Mouse (Mus musculus): ENCODE data around the gene Gm49510. TPM values are rescaled to one million over a fixed set of nuclear protein-coding genes. Genes with fewer than 3 reads are reported as not detected.

Gene Gm49510
- total and polyA plus RNA-seq, 3 experiments, result 1.4 to 8.2 TPM; not detected in 1

- no peaks in the 10 kb centered on the region for H3K27me3 ChIP-seq (ENCODE audit: insufficient read depth, low read length)
- peaks cover under 1% of the 10 kb centered on the region; the same call in 1 of the 2 replicates for H3K9me3 ChIP-seq (replicated peaks)
- no peak for DNase-seq (ENCODE audit: low spot score)
- peaks cover 79% of the 10 kb centered on the region for H3K4me1 ChIP-seq (ENCODE audit: insufficient read depth, low read depth, low read length)
- no peak for ATAC-seq (ENCODE audit: extremely low read depth, insufficient number of reproducible peaks, low FRiP score, poor library complexity, severe bottlenecking)
- TF ChIP-seq TAL1 (conservative IDR thresholded peaks at IDR 0.05; ENCODE audit: low read depth, low read length) (no peak), CTCF (IDR thresholded peaks at IDR 0.05; ENCODE audit: low read depth, low read length) (no peak), POLR2AphosphoS5 (IDR thresholded peaks at IDR 0.05; ENCODE audit: insufficient replicate concordance, low read depth, low read length) (no peak), GATA1 (IDR thresholded peaks at IDR 0.05; ENCODE audit: borderline replicate concordance, low read length) (no peak), GATA2 (IDR thresholded peaks at IDR 0.05; ENCODE audit: borderline replicate concordance, low read depth, low read length) (no peak)
- H3K36me3 ChIP-seq (replicated peaks), result peaks cover 81% of the 10 kb centered on the region
- peak overlapping the region; percentile 98 for H3K4me3 ChIP-seq (ENCODE audit: low read depth, low read length)
These were observed 16.8 kb downstream of the Gm49510 start for GRCm38 (mm10) chr15:78916052-78916826.

DNA sequence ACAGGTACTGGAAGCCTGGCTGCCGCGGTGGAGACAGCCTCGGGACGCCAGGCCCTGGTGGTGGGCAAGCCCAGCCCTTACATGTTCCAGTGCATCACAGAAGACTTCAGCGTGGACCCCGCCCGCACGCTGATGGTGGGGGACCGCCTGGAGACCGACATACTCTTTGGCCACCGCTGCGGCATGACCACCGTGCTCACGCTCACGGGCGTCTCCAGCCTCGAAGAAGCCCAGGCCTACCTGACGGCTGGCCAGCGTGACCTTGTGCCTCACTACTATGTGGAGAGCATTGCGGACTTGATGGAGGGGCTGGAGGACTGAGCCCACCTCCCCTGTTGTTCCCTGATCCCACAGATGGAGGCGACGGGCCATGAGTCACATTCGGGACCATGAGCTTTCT is 18.7 kb downstream of the Gm49510 start:
- TF ChIP-seq GATA2 (IDR thresholded peaks at IDR 0.05; ENCODE audit: borderline replicate concordance, low read depth, low read length) (no peak), CTCF (IDR thresholded peaks at IDR 0.05; ENCODE audit: low read depth, low read length) (no peak), GATA1 (IDR thresholded peaks at IDR 0.05; ENCODE audit: borderline replicate concordance, low read length) (no peak), TAL1 (conservative IDR thresholded peaks at IDR 0.05; ENCODE audit: low read depth, low read length) (no peak), POLR2AphosphoS5 (IDR thresholded peaks at IDR 0.05; ENCODE audit: insufficient replicate concordance, low read depth, low read length) (no peak)
- no peak for DNase-seq (ENCODE audit: low spot score)
- ATAC-seq (ENCODE audit: extremely low read depth, insufficient number of reproducible peaks, low FRiP score, poor library complexity, severe bottlenecking), result no peak
- Histone ChIP-seq H3K4me3 (ENCODE audit: low read depth, low read length) (peak overlapping the region; percentile 24; the same call in 1 of the 2 replicates), H3K9me3 (replicated peaks) (peaks cover 5% of the 10 kb centered on the region), H3K36me3 (replicated peaks) (peaks cover 72% of the 10 kb centered on the region), H3K4me1 (ENCODE audit: insufficient read depth, low read depth, low read length) (peaks cover 81% of the 10 kb centered on the region), H3K27me3 (ENCODE audit: insufficient read depth, low read length) (no peaks in the 10 kb centered on the region)

DNA sequence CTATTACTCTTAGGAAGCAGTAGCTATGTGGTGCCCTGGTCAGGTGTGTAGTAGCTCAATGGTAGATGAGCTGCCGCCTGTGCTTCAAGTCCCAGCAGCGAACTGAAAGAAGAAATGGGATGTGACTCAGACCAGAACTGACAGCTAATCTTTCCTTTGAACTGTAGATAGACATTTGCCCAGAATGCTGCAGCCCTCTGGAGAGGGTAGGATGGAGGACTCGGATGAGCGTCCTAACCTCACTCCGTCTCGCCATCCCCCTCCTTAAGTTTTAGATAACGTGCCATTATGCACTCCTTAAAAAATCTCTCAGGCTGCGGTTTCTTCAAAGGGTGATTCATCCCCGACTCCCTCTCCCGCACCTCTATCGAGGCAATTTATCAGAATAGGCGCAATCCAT is 20.4 kb downstream of the Gm49510 start:
- H3K36me3 ChIP-seq (replicated peaks), result peaks cover 65% of the 10 kb centered on the region
- no peaks in the 10 kb centered on the region for H3K27me3 ChIP-seq (ENCODE audit: insufficient read depth, low read length)
- H3K9me3 ChIP-seq (replicated peaks), result peaks cover 5% of the 10 kb centered on the region
- DNase-seq (ENCODE audit: low spot score), result no peak
- H3K4me3 ChIP-seq (ENCODE audit: low read depth, low read length), result no peak overlapping the region
- no peak for ATAC-seq (ENCODE audit: extremely low read depth, insufficient number of reproducible peaks, low FRiP score, poor library complexity, severe bottlenecking)
- no peak for TF ChIP-seq TAL1 (conservative IDR thresholded peaks at IDR 0.05; ENCODE audit: low read depth, low read length)
- H3K4me1 ChIP-seq (ENCODE audit: insufficient read depth, low read depth, low read length), result peaks cover 88% of the 10 kb centered on the region

GRCm38 (mm10) chr15:78922700-78923099 is 23.2 kb downstream of the Gm49510 start:
- TF ChIP-seq TAL1 (conservative IDR thresholded peaks at IDR 0.05; ENCODE audit: low read depth, low read length) (peak; percentile 92), GATA2 (IDR thresholded peaks at IDR 0.05; ENCODE audit: borderline replicate concordance, low read depth, low read length) (no peak)
- Histone ChIP-seq H3K4me3 (ENCODE audit: low read depth, low read length) (peak overlapping the region; percentile 66), H3K4me1 (ENCODE audit: insufficient read depth, low read depth, low read length) (peaks cover 80% of the 10 kb centered on the region), H3K27me3 (ENCODE audit: insufficient read depth, low read length) (no peaks in the 10 kb centered on the region), H3K9me3 (replicated peaks) (peaks cover 5% of the 10 kb centered on the region), H3K36me3 (replicated peaks) (peaks cover 42% of the 10 kb centered on the region)
- DNase-seq (ENCODE audit: low spot score), result peak; percentile 83
- ATAC-seq (ENCODE audit: extremely low read depth, insufficient number of reproducible peaks, low FRiP score, poor library complexity, severe bottlenecking), result peak; percentile 46

GRCm38 (mm10) chr15:78923585-78923984 is 24.1 kb downstream of the Gm49510 start:
- peaks cover 40% of the 10 kb centered on the region for H3K36me3 ChIP-seq (replicated peaks)
- no peak for TF ChIP-seq POLR2AphosphoS5 (IDR thresholded peaks at IDR 0.05; ENCODE audit: insufficient replicate concordance, low read depth, low read length)
- TF ChIP-seq GATA2 (IDR thresholded peaks at IDR 0.05; ENCODE audit: borderline replicate concordance, low read depth, low read length), result no peak
- TF ChIP-seq CTCF (IDR thresholded peaks at IDR 0.05; ENCODE audit: low read depth, low read length), result no peak
- TF ChIP-seq TAL1 (conservative IDR thresholded peaks at IDR 0.05; ENCODE audit: low read depth, low read length), result no peak
- no peak for TF ChIP-seq GATA1 (IDR thresholded peaks at IDR 0.05; ENCODE audit: borderline replicate concordance, low read length)
- H3K9me3 ChIP-seq (replicated peaks), result peaks cover 5% of the 10 kb centered on the region
- peak; percentile 62 for ATAC-seq (ENCODE audit: extremely low read depth, insufficient number of reproducible peaks, low FRiP score, poor library complexity, severe bottlenecking)
- no peaks in the 10 kb centered on the region for H3K27me3 ChIP-seq (ENCODE audit: insufficient read depth, low read length)
- H3K4me1 ChIP-seq (ENCODE audit: insufficient read depth, low read depth, low read length), result peaks cover 79% of the 10 kb centered on the region
- peak; percentile 80 for DNase-seq (ENCODE audit: low spot score)
- H3K4me3 ChIP-seq (ENCODE audit: low read depth, low read length), result peak overlapping the region; percentile 66

- Histone ChIP-seq H3K27me3 (ENCODE audit: insufficient read depth, low read length) (no peaks in the 10 kb centered on the region), H3K36me3 (replicated peaks) (peaks cover 38% of the 10 kb centered on the region), H3K4me3 (ENCODE audit: low read depth, low read length) (peak overlapping the region; percentile 79; the same call in 1 of the 2 replicates), H3K9me3 (replicated peaks) (peaks cover 5% of the 10 kb centered on the region), H3K4me1 (ENCODE audit: insufficient read depth, low read depth, low read length) (peaks cover 80% of the 10 kb centered on the region)
- no peak for DNase-seq (ENCODE audit: low spot score)
- no peak for ATAC-seq (ENCODE audit: extremely low read depth, insufficient number of reproducible peaks, low FRiP score, poor library complexity, severe bottlenecking)
- TF ChIP-seq POLR2AphosphoS5 (IDR thresholded peaks at IDR 0.05; ENCODE audit: insufficient replicate concordance, low read depth, low read length) (no peak), TAL1 (conservative IDR thresholded peaks at IDR 0.05; ENCODE audit: low read depth, low read length) (no peak), CTCF (IDR thresholded peaks at IDR 0.05; ENCODE audit: low read depth, low read length) (no peak), GATA2 (IDR thresholded peaks at IDR 0.05; ENCODE audit: borderline replicate concordance, low read depth, low read length) (no peak), GATA1 (IDR thresholded peaks at IDR 0.05; ENCODE audit: borderline replicate concordance, low read length) (no peak)
These were observed 25.7 kb downstream of the Gm49510 start for GRCm38 (mm10) chr15:78925129-78925528.

Measured in G1E (cell line).